Mouse (Mus musculus) MEL (cell line): ENCODE results near the gene Kdm5c. TPM values are rescaled to one million over a fixed set of nuclear protein-coding genes. Genes with fewer than 3 reads are reported as not detected.

Experiments used
- DNase-seq: peaks from one replicate; pipeline ENCODE4 v3.0.0; 2011; ENCODE audit warnings: low read depth, low spot score
- H3K27ac ChIP-seq: 2 replicates; pipeline ENCODE4 v1.5.1; 2012; ENCODE audit warnings: low read depth, mild to moderate bottlenecking, control low read depth, low read length, moderate library complexity; ENCODE audit not compliant: control insufficient read depth
- H3K27me3 ChIP-seq, 2 experiments: fragments of 150-350 bp in 1 of 2; sonication (generic) in 1 of 2; 2 replicates each; pipeline ENCODE4 v1.6.1; 2012; ENCODE audit warnings: low read length in 2 of 2, mild to moderate bottlenecking in 2 of 2, improper control_type of control experiment in 1 of 2, moderate library complexity in 1 of 2; ENCODE audit not compliant: insufficient read depth in 2 of 2, control insufficient read depth in 1 of 2
- H3K36me3 ChIP-seq, 2 experiments: 2 replicates each; pipeline ENCODE4 v1.6.1; 2012 to 2014; ENCODE audit warnings: low read length in 2 of 2, improper control_type of control experiment in 1 of 2, inconsistent platforms in 1 of 2, mild to moderate bottlenecking in 1 of 2; ENCODE audit not compliant: insufficient read depth in 2 of 2, control insufficient read depth in 1 of 2
- H3K4me1 ChIP-seq, 2 experiments: fragments of 150-350 bp in 1 of 2; sonication (generic) in 1 of 2; 2 replicates each; pipeline ENCODE4 v1.6.1; 2012; ENCODE audit warnings: low read length in 2 of 2, improper control_type of control experiment in 1 of 2, mild to moderate bottlenecking in 1 of 2; ENCODE audit not compliant: insufficient read depth in 2 of 2, control insufficient read depth in 1 of 2
- H3K4me3 ChIP-seq, 2 experiments: fragments of 150-350 bp in 1 of 2; sonication (generic) in 1 of 2; 2 replicates each; pipeline ENCODE4 v1.5.1; 2012; ENCODE audit warnings: low read depth in 2 of 2, low read length in 2 of 2, mild to moderate bottlenecking in 2 of 2, moderate library complexity in 2 of 2, control low read depth in 1 of 2, improper control_type of control experiment in 1 of 2; ENCODE audit not compliant: control insufficient read depth in 1 of 2, insufficient read depth in 1 of 2
- H3K79me2 ChIP-seq: 2 replicates; pipeline ENCODE4 v1.6.1; 2012; ENCODE audit warnings: mild to moderate bottlenecking, low read length, moderate library complexity; ENCODE audit not compliant: control insufficient read depth, poor library complexity, insufficient read depth
- H3K9ac ChIP-seq: 2 replicates; pipeline ENCODE4 v1.6.1; 2012; ENCODE audit warnings: low read depth, mild to moderate bottlenecking, control low read depth, low read length, moderate library complexity; ENCODE audit not compliant: control insufficient read depth, poor library complexity, severe bottlenecking
- H3K9me3 ChIP-seq: fragments of 150-350 bp; sonication (generic); replicated peaks from 2 replicates; pipeline ENCODE4 v1.6.1; 2012; ENCODE audit warnings: mild to moderate bottlenecking, low read length, improper control_type of control experiment, moderate library complexity; ENCODE audit not compliant: insufficient read depth
- BHLHE40 ChIP-seq: IDR thresholded peaks from 2 replicates; pipeline ENCODE4 v1.6.1; 2012; ENCODE audit warnings: low read depth, mild to moderate bottlenecking, inconsistent platforms, low read length, improper control_type of control experiment, borderline replicate concordance
- CTCF ChIP-seq, 3 experiments: IDR thresholded peaks in 2 of 3; conservative IDR thresholded peaks in 1 of 3; 2 replicates each; pipeline ENCODE4 v1.5.1; 2011 to 2012; ENCODE audit warnings: low read length in 3 of 3, low read depth in 2 of 3, mild to moderate bottlenecking in 2 of 3, improper control_type of control experiment in 1 of 3, inconsistent platforms in 1 of 3, mixed read lengths in 1 of 3, moderate library complexity in 1 of 3; ENCODE audit not compliant: control insufficient read depth in 1 of 3, insufficient read depth in 1 of 3, poor library complexity in 1 of 3, severe bottlenecking in 1 of 3
- E2F4 ChIP-seq: IDR thresholded peaks from 2 replicates; pipeline ENCODE4 v1.6.1; 2011; ENCODE audit warnings: low read depth, low read length, improper control_type of control experiment, borderline replicate concordance
- EP300 ChIP-seq, 2 experiments: IDR thresholded peaks; 2 replicates each; pipeline ENCODE4 v1.6.1; 2011; ENCODE audit warnings: improper control_type of control experiment in 2 of 2, low read length in 2 of 2, low read depth in 1 of 2, mild to moderate bottlenecking in 1 of 2
- GABPA ChIP-seq: IDR thresholded peaks from 2 replicates; pipeline ENCODE4 v1.6.1; 2012; ENCODE audit warnings: low read depth, mild to moderate bottlenecking, inconsistent platforms, low read length, improper control_type of control experiment, moderate library complexity
- JUND ChIP-seq: IDR thresholded peaks from 2 replicates; pipeline ENCODE4 v1.6.1; 2011; ENCODE audit warnings: low read depth, mild to moderate bottlenecking, improper control_type of control experiment, low read length
- KAT2A ChIP-seq: conservative IDR thresholded peaks from 2 replicates; pipeline ENCODE4 v1.6.1; 2012; ENCODE audit warnings: low read depth, low read length, improper control_type of control experiment, inconsistent platforms
- MAX ChIP-seq: IDR thresholded peaks from 2 replicates; pipeline ENCODE4 v1.6.1; 2011; ENCODE audit warnings: low read length, improper control_type of control experiment
- MXI1 ChIP-seq: IDR thresholded peaks from 2 replicates; pipeline ENCODE4 v1.6.1; 2011; ENCODE audit warnings: mild to moderate bottlenecking, low read depth, low read length, improper control_type of control experiment
- MYB ChIP-seq: IDR thresholded peaks from 2 replicates; pipeline ENCODE4 v1.6.1; 2011; ENCODE audit warnings: mild to moderate bottlenecking, low read depth, low read length, improper control_type of control experiment
- POLR2A ChIP-seq, 2 experiments: IDR thresholded peaks; 2 replicates each; pipeline ENCODE4 v1.6.1; 2011 to 2012; ENCODE audit warnings: low read length in 2 of 2, mild to moderate bottlenecking in 2 of 2, control low read depth in 1 of 2, improper control_type of control experiment in 1 of 2, low read depth in 1 of 2, moderate library complexity in 1 of 2; ENCODE audit not compliant: control insufficient read depth in 1 of 2, insufficient read depth in 1 of 2, poor library complexity in 1 of 2
- POLR2AphosphoS5 ChIP-seq: IDR thresholded peaks from 2 replicates; pipeline ENCODE4 v1.6.1; 2012; ENCODE audit warnings: low read depth, borderline replicate concordance, mild to moderate bottlenecking, inconsistent platforms, low read length, moderate library complexity, mixed read lengths
- RAD21 ChIP-seq: IDR thresholded peaks from 2 replicates; pipeline ENCODE4 v1.6.1; 2011; ENCODE audit warnings: mild to moderate bottlenecking, low read depth, low read length, improper control_type of control experiment
- RCOR1 ChIP-seq: IDR thresholded peaks from 2 replicates; pipeline ENCODE4 v1.6.1; 2012; ENCODE audit warnings: low read depth, mild to moderate bottlenecking, inconsistent platforms, low read length, improper control_type of control experiment
- SMC3 ChIP-seq: IDR thresholded peaks from 2 replicates; pipeline ENCODE4 v1.6.1; 2011; ENCODE audit warnings: low read depth, low read length, improper control_type of control experiment
- TCF12 ChIP-seq: IDR thresholded peaks from 2 replicates; pipeline ENCODE4 v1.6.1; 2014; ENCODE audit warnings: low read depth, mild to moderate bottlenecking, inconsistent platforms, low read length, improper control_type of control experiment, moderate library complexity
- UBTF ChIP-seq: IDR thresholded peaks from 2 replicates; pipeline ENCODE4 v1.6.1; 2012; ENCODE audit warnings: low read depth, mild to moderate bottlenecking, inconsistent platforms, low read length, improper control_type of control experiment, moderate library complexity, borderline replicate concordance; ENCODE audit not compliant: insufficient read depth
- USF2 ChIP-seq, 2 experiments: IDR thresholded peaks; 2 replicates each; pipeline ENCODE4 v1.6.1; 2011 to 2012; ENCODE audit warnings: improper control_type of control experiment in 2 of 2, low read length in 2 of 2, borderline replicate concordance in 1 of 2, inconsistent platforms in 1 of 2, low read depth in 1 of 2, mild to moderate bottlenecking in 1 of 2; ENCODE audit not compliant: insufficient read depth in 1 of 2
- ZC3H11A ChIP-seq: IDR thresholded peaks from 2 replicates; pipeline ENCODE4 v1.6.1; 2012; ENCODE audit warnings: low read depth, mild to moderate bottlenecking, inconsistent platforms, low read length, improper control_type of control experiment
- polyA plus RNA-seq, 2 experiments: library from polyadenylated mRNA; stranded (reverse) in 1 of 2; unstranded in 1 of 2; fragments of >175 nt in 1 of 2; fragments of >200 nt in 1 of 2; gene quantifications; 2 replicates each; pipeline versions ENCODE4 v1.2.1 to v1.2.4; 2012; ENCODE audit warnings: low replicate concordance in 2 of 2, low read depth in 1 of 2; ENCODE audit not compliant: insufficient read length in 2 of 2, insufficient read depth in 1 of 2, missing spikeins in 1 of 2
- total RNA-seq: library from RNA; depleted of rRNA; stranded (reverse); fragments of 300-350 nt; gene quantifications from 2 replicates; pipeline ENCODE4 v1.2.3, GENCODE M21; 2012; rRNA removed

The Kdm5c gene
- total and polyA plus RNA-seq, 3 experiments = 102 to 158 (median 127) TPM

- TF ChIP-seq EP300 (IDR thresholded peaks at IDR 0.05; ENCODE audit: low read depth in 1 of 2, low read length in 2 of 2) (peak; percentile 51 to 56; a peak in 2 of 4 replicates), POLR2AphosphoS5 (no peak), MAX (no peak), RAD21 (no peak), JUND (no peak)
These were observed 90.0 kb downstream of the Kdm5c start (continued) for GRCm38 (mm10) chrX:152322776-152323175.

- Histone ChIP-seq H3K9ac (no peak overlapping the region), H3K79me2 (peaks cover 4% of the 10 kb centered on the region; the same call in 1 of the 2 replicates), H3K27ac (peak overlapping the region; percentile 58), H3K9me3 (no peaks in the 10 kb centered on the region), H3K36me3 (peaks cover 0 to 57% of the 10 kb centered on the region in 2 experiments; a peak in 2 of 4 replicates), H3K4me1 (peaks cover 25 to 34% of the 10 kb centered on the region in 2 experiments), H3K4me3 (no peak overlapping the region), H3K27me3 (no peaks in the 10 kb centered on the region)
- peak; percentile 78 for DNase-seq
- TF ChIP-seq TCF12 (no peak), MXI1 (no peak), E2F4 (no peak), MYB (no peak), KAT2A (no peak), GABPA (no peak), CTCF (IDR thresholded peaks at IDR 0.05 in 2 of 3, conservative IDR thresholded peaks at IDR 0.05 in 1 of 3; ENCODE audit: control insufficient read depth in 1 of 3, insufficient read depth in 1 of 3, low read depth in 2 of 3, low read length in 3 of 3, poor library complexity in 1 of 3, severe bottlenecking in 1 of 3) (peak; percentile 40 to 54 (median 42)), BHLHE40 (no peak), USF2 (IDR thresholded peaks at IDR 0.05; ENCODE audit: borderline replicate concordance in 1 of 2, insufficient read depth in 1 of 2, low read depth in 1 of 2, low read length in 2 of 2) (no peak), SMC3 (peak; percentile 46), RAD21 (peak; percentile 33), RCOR1 (no peak), ZC3H11A (0 out of 2 replicates have a peak, but pooled peaks have one; percentile 8), POLR2A (IDR thresholded peaks at IDR 0.05; ENCODE audit: control insufficient read depth in 1 of 2, insufficient read depth in 1 of 2, low read depth in 1 of 2, low read length in 2 of 2, poor library complexity in 1 of 2) (no peak), UBTF (no peak)
- TF ChIP-seq, all 39 proteins: peak for 4
These were observed 90.8 kb downstream of the Kdm5c start for GRCm38 (mm10) chrX:152323584-152323983.

Other genes with a start within 250 kb of the Kdm5c start
- 193 and 208 TPM in 2 replicates for gene Hsd17b10, start 231.2 kb upstream of the Kdm5c start, total RNA-seq
- 100 to 1,000 TPM in 1 of 2 experiments, not detected in 1; 217 TPM for gene Hsd17b10, start 231.2 kb upstream of the Kdm5c start, polyA plus RNA-seq
- 5.3 and 7.7 TPM in 2 replicates for gene Ribc1, start 216.7 kb upstream of the Kdm5c start, total RNA-seq
- gene Ribc1, start 216.7 kb upstream of the Kdm5c start, polyA plus RNA-seq = 1 to 10 TPM in 1 of 2 experiments, not detected in 1; 9.8 TPM
- 84.7 and 99.8 TPM in 2 replicates for gene Smc1a, start 216.6 kb upstream of the Kdm5c start, total RNA-seq
- gene Smc1a, start 216.6 kb upstream of the Kdm5c start, polyA plus RNA-seq = 100 to 1,000 TPM; 174 to 188 TPM
- gene Iqsec2, start 88.8 kb upstream of the Kdm5c start, total RNA-seq = 0.19 and 0.39 TPM in 2 replicates
- gene Iqsec2, start 88.8 kb upstream of the Kdm5c start, polyA plus RNA-seq = 1 to 10 TPM in 1 of 2 experiments, not detected in 1; 1.7 TPM
- gene Kantr, start 94.5 kb downstream of the Kdm5c start, total RNA-seq = 1.6 and 2.8 TPM in 2 replicates
- 1 to 10 TPM in 1 of 2 experiments, not detected in 1; 3.9 TPM for gene Kantr, start 94.5 kb downstream of the Kdm5c start, polyA plus RNA-seq
- 14.9 and 19.8 TPM in 2 replicates for gene Tspyl2, start 109.4 kb downstream of the Kdm5c start, total RNA-seq
- 10 to 100 TPM in 1 of 2 experiments, not detected in 1; 38.1 TPM for gene Tspyl2, start 109.4 kb downstream of the Kdm5c start, polyA plus RNA-seq
- gene Gpr173, start 135.7 kb downstream of the Kdm5c start, total RNA-seq = not detected in 2 replicates
- gene Gpr173, start 135.7 kb downstream of the Kdm5c start, polyA plus RNA-seq = not detected